Mouse (Mus musculus) adipocyte (in vitro differentiated cells): ENCODE measurements around the gene Idh3b.

Experiments
- DNase-seq: peaks from one replicate; pipeline ENCODE4 v3.0.0-alpha.2; 2016; ENCODE audit warnings: low spot score

Gene Idh3b

GRCm38 (mm10) chr2:130265520-130265919 lies 18.8 kb downstream of the Idh3b start:
- no peak for DNase-seq

- no peak for DNase-seq
These were observed 21.9 kb downstream of the Idh3b start for GRCm38 (mm10) chr2:130262398-130262797.

- DNase-seq, result no peak
These were observed 22.4 kb downstream of the Idh3b start for GRCm38 (mm10) chr2:130261914-130262313.

GRCm38 (mm10) chr2:130260822-130261221 lies 23.5 kb downstream of the Idh3b start:
- DNase-seq, result no peak

GRCm38 (mm10) chr2:130256762-130257161 lies 27.6 kb downstream of the Idh3b start:
- no peak for DNase-seq

GRCm38 (mm10) chr2:130248226-130248625 lies 36.1 kb downstream of the Idh3b start:
- no peak for DNase-seq

- peak; percentile 55 for DNase-seq
These were observed 37.4 kb downstream of the Idh3b start for GRCm38 (mm10) chr2:130246912-130247311.
